Mouse (Mus musculus) E14TG2a.4 (cell line): ENCODE measurements around the gene Grip1.

Source experiments
- H3K27me3 ChIP-seq: 2 replicates; pipeline ENCODE4 v1.6.1; 2014; ENCODE audit warnings: low read length, control low read depth; ENCODE audit not compliant: insufficient read depth
- H3K36me3 ChIP-seq: 2 replicates; pipeline ENCODE4 v1.6.1; 2014; ENCODE audit warnings: low read length, control low read depth; ENCODE audit not compliant: insufficient read depth
- H3K4me1 ChIP-seq: replicated peaks from 2 replicates; pipeline ENCODE4 v1.6.1; 2014; ENCODE audit warnings: low read depth, low read length, control low read depth
- H3K4me3 ChIP-seq: replicated peaks from 2 replicates; pipeline ENCODE4 v1.5.1; 2014; ENCODE audit warnings: mild to moderate bottlenecking, low read length
- H3K9me3 ChIP-seq: 2 replicates; pipeline ENCODE4 v1.6.1; 2014; ENCODE audit warnings: low read length, control low read depth
- CTCF ChIP-seq: conservative IDR thresholded peaks from 2 replicates; pipeline ENCODE4 v1.5.1; 2014; ENCODE audit warnings: low read length
- NANOG ChIP-seq: IDR thresholded peaks from 2 replicates; pipeline ENCODE4 v1.6.1; 2014; ENCODE audit warnings: borderline replicate concordance, low read length, mixed read lengths
- POU5F1 ChIP-seq: IDR thresholded peaks from 2 replicates; pipeline ENCODE4 v1.6.1; 2014; ENCODE audit warnings: low read length, borderline replicate concordance

Gene Grip1

DNA sequence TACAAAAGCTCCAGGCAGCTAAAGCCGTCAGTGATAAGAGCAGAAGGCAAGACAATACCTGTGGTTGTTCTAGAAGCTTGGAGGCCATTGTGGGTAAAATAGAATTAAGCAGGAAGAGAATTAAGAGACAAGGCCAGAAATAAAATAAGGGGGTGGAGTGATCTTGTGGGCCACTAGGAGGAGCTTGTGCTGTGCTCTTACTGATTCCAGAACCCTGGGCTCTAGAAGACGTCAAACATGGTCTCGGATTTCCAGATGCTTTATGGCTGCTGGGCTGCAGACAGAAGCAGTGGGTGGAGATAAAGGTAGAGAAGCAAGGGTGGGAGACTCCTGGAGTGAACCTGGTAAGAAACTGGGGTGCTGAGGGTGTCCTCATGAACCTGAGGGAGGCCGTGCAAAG, 479.2 kb downstream of the Grip1 start:
- Histone ChIP-seq H3K4me3 (no peak overlapping the region), H3K4me1 (peaks cover 12% of the 10 kb centered on the region; the same call in 1 of the 2 replicates), H3K36me3 (no peaks in the 10 kb centered on the region), H3K9me3 (peaks cover 17% of the 10 kb centered on the region), H3K27me3 (no peaks in the 10 kb centered on the region)
- peak; percentile 45 for TF ChIP-seq CTCF
- no peak for TF ChIP-seq NANOG

DNA sequence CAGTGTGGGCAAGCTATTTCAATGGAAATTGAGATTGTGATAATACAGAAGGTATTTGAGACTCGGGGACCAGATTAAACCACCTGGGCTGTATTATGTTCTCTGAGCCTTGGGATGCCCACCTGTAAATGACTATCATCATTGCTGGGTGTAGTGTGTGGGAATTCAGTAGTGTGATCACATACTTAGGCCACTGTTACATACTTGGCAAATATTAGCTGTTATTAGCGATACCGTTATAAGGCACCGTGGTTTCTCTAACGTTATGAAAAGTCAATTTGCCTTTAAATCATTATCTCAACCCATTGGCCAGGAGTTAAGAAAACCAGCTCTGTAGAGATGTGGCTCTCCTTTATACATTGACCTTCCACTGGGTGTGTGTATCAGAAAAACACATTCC, 479.7 kb downstream of the Grip1 start:
- peaks cover 12% of the 10 kb centered on the region; the same call in 1 of the 2 replicates for H3K4me1 ChIP-seq
- H3K4me3 ChIP-seq: no peak overlapping the region
- H3K9me3 ChIP-seq: peaks cover 12% of the 10 kb centered on the region
- TF ChIP-seq NANOG (no peak), POU5F1 (no peak), CTCF (no peak)
- H3K36me3 ChIP-seq: no peaks in the 10 kb centered on the region
- H3K27me3 ChIP-seq: no peaks in the 10 kb centered on the region

DNA sequence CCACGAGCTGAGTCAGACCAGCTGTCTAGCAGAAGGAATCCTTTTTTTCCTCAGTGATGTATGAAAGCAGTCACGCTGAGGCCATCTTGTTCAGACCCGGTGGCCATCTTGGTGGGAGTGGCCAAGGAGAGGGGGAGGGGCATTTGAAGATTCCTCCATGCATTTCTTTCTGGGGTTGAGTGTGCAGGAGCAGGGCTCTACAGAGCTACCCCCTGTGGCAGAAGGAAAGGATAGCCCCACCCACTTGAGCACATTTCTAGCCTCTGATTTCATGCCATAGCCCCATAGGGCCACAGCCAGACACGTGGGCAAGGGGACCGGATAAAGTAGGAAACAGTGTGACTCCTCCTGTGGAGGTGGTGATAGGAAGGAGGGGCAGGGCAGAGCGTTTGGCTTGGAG, 481.6 kb downstream of the Grip1 start:
- no peak overlapping the region for H3K4me3 ChIP-seq
- no peaks in the 10 kb centered on the region for H3K9me3 ChIP-seq
- no peaks in the 10 kb centered on the region for H3K36me3 ChIP-seq
- H3K27me3 ChIP-seq: no peaks in the 10 kb centered on the region
- no peak for TF ChIP-seq CTCF
- no peak for TF ChIP-seq NANOG
- H3K4me1 ChIP-seq: peaks cover 10% of the 10 kb centered on the region; the same call in 1 of the 2 replicates

DNA sequence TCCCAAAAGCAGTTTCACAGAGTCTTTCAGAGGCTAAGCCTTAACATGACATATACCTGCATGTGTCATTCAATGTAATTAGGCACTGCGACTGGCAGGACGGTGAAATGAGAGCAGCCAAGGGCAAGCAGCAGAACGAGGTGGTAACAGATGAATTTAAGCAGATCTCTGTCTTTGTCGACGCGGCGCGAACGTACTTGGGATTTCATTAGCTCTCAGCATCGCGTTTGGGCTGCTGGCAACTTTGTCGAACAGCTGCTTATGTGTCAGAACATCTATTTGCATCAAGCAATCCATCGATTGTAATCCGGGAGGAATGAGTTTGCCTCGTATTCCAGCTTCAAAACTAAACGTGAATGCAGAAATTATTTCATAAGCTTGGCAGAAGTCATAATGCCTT, 483.9 kb downstream of the Grip1 start:
- no peak for TF ChIP-seq POU5F1
- no peak for TF ChIP-seq NANOG
- no peak for TF ChIP-seq CTCF

DNA sequence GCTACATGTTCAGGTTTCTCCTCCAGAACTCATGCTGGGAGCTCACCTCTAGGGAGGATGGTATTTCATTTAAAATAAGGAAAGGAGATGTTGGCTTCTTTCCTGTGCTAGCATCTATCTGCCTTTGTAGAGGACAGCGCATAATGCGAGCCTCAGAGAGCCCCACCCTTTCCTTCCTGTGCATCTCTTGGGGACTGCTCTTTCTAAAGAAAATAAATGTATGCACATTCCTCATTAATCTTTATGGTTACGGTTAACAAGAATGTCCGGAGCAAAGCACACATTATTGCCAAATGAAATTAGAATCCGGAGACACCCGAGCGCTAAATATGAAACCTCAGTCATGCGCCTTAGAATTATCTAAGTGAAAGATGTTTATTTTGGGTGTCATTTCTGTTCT, 490.3 kb downstream of the Grip1 start:
- TF ChIP-seq CTCF (no peak), POU5F1 (no peak), NANOG (no peak)
- Histone ChIP-seq H3K9me3 (no peaks in the 10 kb centered on the region), H3K4me3 (no peak overlapping the region), H3K36me3 (no peaks in the 10 kb centered on the region), H3K27me3 (no peaks in the 10 kb centered on the region), H3K4me1 (peaks cover 5% of the 10 kb centered on the region; the same call in 1 of the 2 replicates)

More for the DNA sequence above, 483.9 kb downstream of the Grip1 start:
- peaks cover 5% of the 10 kb centered on the region; the same call in 1 of the 2 replicates for H3K4me1 ChIP-seq
- no peaks in the 10 kb centered on the region for H3K36me3 ChIP-seq
- H3K9me3 ChIP-seq: no peaks in the 10 kb centered on the region
- H3K4me3 ChIP-seq: no peak overlapping the region
- H3K27me3 ChIP-seq: no peaks in the 10 kb centered on the region

DNA sequence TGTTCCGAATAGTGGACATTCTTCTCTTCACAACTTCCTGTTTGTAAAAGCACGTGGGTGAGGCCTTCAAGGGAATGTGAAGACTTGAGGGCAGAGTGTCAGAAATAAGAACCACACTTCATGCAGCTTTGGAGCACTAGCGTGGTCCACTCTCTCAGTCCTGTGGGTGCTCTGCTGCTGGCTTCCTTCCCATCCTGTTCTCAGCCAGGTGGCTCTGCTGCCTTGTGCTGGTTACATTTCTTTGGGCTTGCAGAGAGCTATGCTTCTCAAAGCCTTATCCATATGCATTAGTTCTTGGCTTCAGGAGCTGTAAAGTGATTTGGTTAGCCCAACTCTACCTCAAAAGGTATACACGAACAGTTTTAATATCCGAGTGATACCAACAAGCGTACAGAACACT, 497.8 kb downstream of the Grip1 start:
- Histone ChIP-seq H3K36me3 (no peaks in the 10 kb centered on the region), H3K9me3 (no peaks in the 10 kb centered on the region), H3K4me3 (no peak overlapping the region), H3K27me3 (peaks cover 2% of the 10 kb centered on the region; the same call in 1 of the 2 replicates), H3K4me1 (no peaks in the 10 kb centered on the region)
- no peak for TF ChIP-seq POU5F1

DNA sequence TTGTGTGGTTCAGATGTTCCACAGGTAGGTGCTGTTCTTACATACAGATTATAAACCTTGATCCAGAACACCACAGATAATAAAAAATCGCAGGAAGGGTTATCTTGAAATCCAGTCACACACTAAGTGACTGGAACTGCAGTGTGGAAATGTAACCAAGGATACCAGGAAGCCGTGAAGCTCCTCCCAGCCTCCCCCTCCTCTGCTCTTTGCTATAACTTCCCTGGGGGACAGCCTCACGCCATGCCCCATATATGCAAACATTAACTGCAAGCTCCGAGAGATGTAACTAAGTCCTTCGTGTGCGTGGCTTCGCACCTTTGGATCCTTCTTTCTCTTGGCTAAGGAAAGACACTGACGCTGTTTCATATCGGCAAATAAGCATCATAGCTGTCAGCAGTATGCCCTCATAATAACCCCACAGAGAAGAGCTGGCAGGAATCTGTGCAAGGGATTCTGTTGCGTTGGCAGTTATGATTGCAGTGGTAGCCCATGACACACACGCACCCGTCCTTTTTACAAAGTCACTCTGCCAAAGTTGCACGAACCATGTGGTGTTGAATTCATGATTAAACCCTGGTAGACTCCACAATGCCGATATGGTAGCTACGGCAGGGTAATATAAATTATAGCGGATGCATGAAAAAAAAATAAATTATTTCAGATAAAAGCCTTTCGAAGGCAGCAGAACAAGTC, 503.8 kb downstream of the Grip1 start:
- Histone ChIP-seq H3K4me3 (no peak overlapping the region), H3K27me3 (peaks cover 9% of the 10 kb centered on the region; the same call in 1 of the 2 replicates), H3K4me1 (no peaks in the 10 kb centered on the region), H3K9me3 (no peaks in the 10 kb centered on the region), H3K36me3 (no peaks in the 10 kb centered on the region)
- TF ChIP-seq CTCF (no peak), POU5F1 (no peak), NANOG (no peak)

DNA sequence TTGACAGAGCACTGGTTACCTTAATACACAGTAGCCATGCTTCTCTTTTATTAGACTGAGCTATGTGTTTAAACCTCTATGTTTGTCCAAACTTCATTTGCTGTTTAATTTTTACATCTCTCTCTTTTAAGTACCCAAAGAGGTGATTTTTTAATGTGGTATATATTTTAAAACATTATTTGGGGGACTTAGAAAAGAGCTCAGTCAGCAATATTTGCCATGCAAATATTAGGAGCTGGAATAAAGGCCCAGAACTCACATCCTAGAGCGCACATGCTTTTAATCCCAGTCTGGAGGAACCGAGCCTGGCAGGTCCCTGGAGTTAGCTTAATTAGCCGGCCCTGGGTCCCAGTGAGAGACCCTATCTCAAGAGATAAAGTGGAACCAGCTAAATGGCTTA, 507.3 kb downstream of the Grip1 start:
- H3K36me3 ChIP-seq: no peaks in the 10 kb centered on the region
- TF ChIP-seq NANOG: no peak
- no peak for TF ChIP-seq CTCF
- TF ChIP-seq POU5F1: no peak
- peaks cover 9% of the 10 kb centered on the region; the same call in 1 of the 2 replicates for H3K27me3 ChIP-seq
- H3K4me1 ChIP-seq: no peaks in the 10 kb centered on the region
- H3K4me3 ChIP-seq: no peak overlapping the region
- peaks cover 5% of the 10 kb centered on the region; the same call in 1 of the 2 replicates for H3K9me3 ChIP-seq

DNA sequence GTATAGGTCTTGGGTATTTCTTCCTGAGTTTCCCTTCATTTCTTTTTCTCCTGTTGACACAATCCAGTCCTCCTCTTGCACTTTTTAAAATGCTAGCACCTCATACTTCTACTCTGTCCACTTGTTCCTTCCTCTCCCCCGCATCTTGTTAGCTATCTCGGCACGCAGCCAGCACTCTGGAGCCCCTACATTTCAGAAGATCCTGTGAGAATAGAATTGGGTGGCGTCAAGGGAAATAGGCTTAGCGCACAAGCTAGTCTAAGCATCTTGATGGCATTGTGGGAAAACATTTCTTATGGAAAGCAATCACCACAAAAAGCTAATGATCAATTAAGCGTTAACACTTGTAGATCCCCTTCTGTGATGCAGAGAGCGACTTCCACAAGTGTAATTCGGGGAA, 512.7 kb downstream of the Grip1 start:
- Histone ChIP-seq H3K4me3 (no peak overlapping the region), H3K36me3 (no peaks in the 10 kb centered on the region), H3K4me1 (no peaks in the 10 kb centered on the region), H3K27me3 (no peaks in the 10 kb centered on the region), H3K9me3 (peaks cover 5% of the 10 kb centered on the region; the same call in 1 of the 2 replicates)
- TF ChIP-seq POU5F1: no peak
